Mouse (Mus musculus) layer of hippocampus, postnatal 36 days (tissue): ENCODE measurements around the gene Cd209c. TPM values are rescaled to one million over a fixed set of nuclear protein-coding genes. Genes with fewer than 3 reads are reported as not detected.

Source experiments
- DNase-seq, 2 experiments: peaks; one replicate each; pipeline ENCODE4 v3.0.0; 2022
- total RNA-seq, 2 experiments: library from RNA; stranded (reverse); gene quantifications; 2 replicates each; pipeline ENCODE4 v1.2.3; 2021

The Cd209c gene
- total RNA-seq = under 1 TPM; 0.22 to 0.38 TPM

DNA sequence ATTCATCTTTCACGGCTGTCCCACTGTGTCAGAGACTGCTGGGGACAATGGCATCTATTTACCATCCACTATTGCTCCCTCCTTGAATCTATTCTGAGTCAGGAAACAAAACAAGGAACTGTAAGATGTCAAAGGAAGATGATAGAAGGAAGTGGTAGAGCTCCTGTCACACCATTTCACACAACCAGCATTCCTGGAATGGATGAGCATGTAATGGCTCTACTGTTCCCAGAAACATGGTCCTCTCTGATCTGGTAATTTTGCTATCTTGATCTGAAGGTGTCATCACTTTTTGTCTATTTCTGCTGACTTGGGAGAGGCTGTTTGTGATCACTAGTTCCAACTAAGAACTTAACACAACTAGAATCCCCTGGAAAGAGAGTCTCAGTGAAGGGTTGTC lies at the start of gene Cd209c:
Cd209c (minus strand) TSS at position 101 of the 400 bp plus-strand sequence.
- DNase-seq = no peak

- DNase-seq = no peak
Measured at GRCm38 (mm10) chr8:3994219-3994618, 39.7 kb upstream of the Cd209c start.

DNA sequence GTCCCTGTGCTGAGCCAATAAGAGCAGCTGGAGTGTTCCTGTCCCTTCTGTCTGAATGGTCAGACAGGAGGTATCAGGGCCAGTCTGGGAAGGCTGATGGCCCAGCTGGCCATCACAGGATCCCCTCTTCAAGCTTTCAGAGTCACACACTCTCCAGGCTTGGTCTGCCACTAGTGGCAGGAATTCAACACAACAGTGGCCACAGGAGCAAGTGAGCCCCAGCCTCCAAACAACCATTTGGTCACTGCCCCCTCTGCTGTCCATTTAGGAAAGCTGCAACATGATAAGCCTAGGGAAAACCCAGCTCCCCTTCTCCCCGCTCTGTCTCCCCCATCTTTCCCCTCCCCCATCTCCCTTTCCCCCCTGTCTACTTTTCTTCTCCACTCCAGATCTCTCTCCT lies 1.5 kb upstream of the Cd209c start:
- no peak for DNase-seq

- DNase-seq = no peak
Measured at GRCm38 (mm10) chr8:3940023-3940422, 14.5 kb downstream of the Cd209c start.

- DNase-seq = no peak
Measured at GRCm38 (mm10) chr8:3926744-3927143, 27.8 kb downstream of the Cd209c start, which contains the start of gene Cd209b. Cd209b (minus strand) TSS chr8:3926844.

Other genes with a start within 250 kb of the Cd209c start
- not detected for gene Clec4g, start 234.1 kb downstream of the Cd209c start, total RNA-seq
- not detected for gene Cd209a, start 205.8 kb downstream of the Cd209c start, total RNA-seq
- not detected for gene Cd209e, start 100.4 kb downstream of the Cd209c start, total RNA-seq
- not detected for gene Cd209d, start 76.2 kb downstream of the Cd209c start, total RNA-seq
- under 1 TPM; 0.55 to 0.66 TPM for gene Cd209b, start 27.9 kb downstream of the Cd209c start, total RNA-seq
- under 1 TPM in 1 of 2 experiments, not detected in 1; 0.33 TPM for gene Cd209f, start 151.1 kb upstream of the Cd209c start, total RNA-seq
- gene Cd209g, start 179.4 kb upstream of the Cd209c start, total RNA-seq = under 1 TPM in 1 of 2 experiments, not detected in 1; 0.66 TPM
- gene Evi5l, start 211.8 kb upstream of the Cd209c start, total RNA-seq = 100 to 1,000 TPM in 1 of 2 experiments, 10 to 100 TPM in 1; 98.7 to 111 TPM